Comparison of ENCODE assay signal across 8 mouse cellular contexts in the genomic region with DNA sequence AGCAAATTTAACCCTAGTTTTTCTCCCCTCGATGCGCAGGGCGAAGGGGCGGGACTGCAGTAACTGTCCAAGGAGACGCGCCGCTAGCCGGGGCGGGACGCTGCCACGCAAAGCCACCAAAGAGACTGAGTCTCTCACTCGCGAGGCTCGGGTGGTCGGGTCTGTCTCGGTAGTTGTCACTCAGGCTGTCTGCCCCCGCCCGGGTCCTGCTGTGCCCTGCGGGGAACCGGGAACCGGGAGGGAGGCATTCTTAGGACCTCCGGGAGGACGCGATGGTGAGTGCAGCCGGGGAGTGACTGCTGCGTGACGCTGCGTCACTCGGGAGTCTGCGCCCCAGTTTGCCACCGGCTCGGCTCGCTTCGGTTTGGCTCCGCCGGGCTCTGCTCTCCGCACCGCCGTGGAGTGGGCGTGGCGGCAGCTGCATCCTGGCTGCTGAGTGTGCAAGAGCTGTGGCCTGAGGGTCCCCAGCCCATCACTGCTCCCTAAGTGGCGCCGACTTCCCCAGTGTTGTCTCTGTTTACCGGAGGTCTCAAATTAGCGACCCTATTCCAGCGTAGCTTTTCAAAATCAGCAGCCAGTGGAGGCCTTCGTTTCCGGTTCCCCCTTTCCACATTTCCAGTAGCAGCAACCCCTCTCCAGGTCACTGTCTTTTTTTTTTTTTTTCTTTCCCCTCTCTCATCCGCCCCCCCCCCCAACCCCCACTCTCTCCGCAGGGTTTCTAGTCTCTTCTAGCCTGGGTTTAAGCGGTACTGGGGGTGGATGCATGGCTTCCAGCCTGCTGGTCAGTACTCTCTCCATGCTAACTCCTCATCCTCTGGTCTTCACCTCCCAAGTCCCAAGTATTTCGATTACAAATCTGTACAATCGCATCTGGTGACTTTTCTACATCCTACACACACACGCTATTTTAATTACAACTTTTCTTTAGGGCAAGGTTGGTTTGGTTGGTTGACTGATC. TPM values are rescaled to one million over a fixed set of nuclear protein-coding genes. Genes with fewer than 3 reads are reported as not detected.
DNase-seq lines count a peak whose midpoint lies in the region; ATAC-seq lines count a peak whose summit lies in the region.

No protein-coding gene starts in this region.

- WGBS in limb, embryonic 15.5 days: 1% methylated on average over 53 of the region's 54 CpGs
- WGBS in midbrain, embryonic 16.5 days: 2% methylated on average over 37 of the region's 54 CpGs

- peak; percentile 82 for ATAC-seq in inflammation-experienced regulatory T-cells, adult 6 months
- ATAC-seq in limb, embryonic 15.5 days (ENCODE audit: insufficient number of reproducible peaks, low FRiP score, low TSS enrichment, low read depth): 0 out of 2 replicates have a peak, but pooled peaks have one; percentile 8
- peak; percentile 86 for ATAC-seq in midbrain, embryonic 16.5 days

- H3K36me3 ChIP-seq in limb, embryonic 15.5 days: no peaks in the 10 kb centered on the region
- H3K36me3 ChIP-seq in midbrain, embryonic 16.5 days (ENCODE audit: control insufficient read depth, insufficient read depth, low read length): no peaks in the 10 kb centered on the region

- H3K27ac ChIP-seq in limb, embryonic 15.5 days: peak overlapping the region; percentile 17; the same call in 1 of the 2 replicates
- peak overlapping the region; percentile 88 for H3K27ac ChIP-seq in midbrain, embryonic 16.5 days (ENCODE audit: low read length)

- H3K9me3 ChIP-seq in limb, embryonic 15.5 days: no peaks in the 10 kb centered on the region; the same call in 1 of the 2 replicates
- no peaks in the 10 kb centered on the region; the same call in 1 of the 2 replicates for H3K9me3 ChIP-seq in midbrain, embryonic 16.5 days (replicated peaks; ENCODE audit: control insufficient read depth, low read length, poor library complexity, severe bottlenecking)

- peak overlapping the region; percentile 71 for H3K9ac ChIP-seq in limb, embryonic 15.5 days
- peak overlapping the region; percentile 87 for H3K9ac ChIP-seq in midbrain, embryonic 16.5 days (ENCODE audit: low read depth, low read length)

- peak overlapping the region; percentile 94 for H3K4me2 ChIP-seq in limb, embryonic 15.5 days
- H3K4me2 ChIP-seq in midbrain, embryonic 16.5 days (ENCODE audit: low read length): peak overlapping the region; percentile 81

- peaks cover 6% of the 10 kb centered on the region; the same call in 1 of the 2 replicates for H3K4me1 ChIP-seq in limb, embryonic 15.5 days
- H3K4me1 ChIP-seq in midbrain, embryonic 16.5 days (ENCODE audit: control insufficient read depth, insufficient read depth, low read length): no peaks in the 10 kb centered on the region; the same call in 1 of the 2 replicates

- DNase-seq in layer of hippocampus, adult 11-12 months (ENCODE audit: low spot score): peak; percentile 57
- no peak for DNase-seq in layer of hippocampus, adult 9-10 months (ENCODE audit: low spot score)
- DNase-seq in cerebellum, adult 8-10 months: peak; percentile 51
- peak; percentile 21 to 46 for DNase-seq in frontal cortex, postnatal 14 days (ENCODE audit: low spot score in 2 of 2)
- peak; percentile 16 to 23 for DNase-seq in thymus, adult 18-20 months

- peak overlapping the region; percentile 61 for H3K4me3 ChIP-seq in limb, embryonic 15.5 days
- H3K4me3 ChIP-seq in midbrain, embryonic 16.5 days (ENCODE audit: low read depth, low read length): peak overlapping the region; percentile 73

- H3K27me3 ChIP-seq in limb, embryonic 15.5 days: no peaks in the 10 kb centered on the region
- no peaks in the 10 kb centered on the region for H3K27me3 ChIP-seq in midbrain, embryonic 16.5 days (ENCODE audit: control insufficient read depth, insufficient read depth, low read depth, low read length)

RNA-seq across cellular contexts. Expression of a gene that starts 8.3 kb away (rescaled TPM):
- polyA plus RNA-seq in inflammation-experienced regulatory T-cells, adult 6 months (2017; shearing (Covaris generic)): 10 to 100 TPM; 40.1 to 46.8 (median 43.2) TPM
- 69.3 and 78.2 TPM in 2 replicates for polyA plus RNA-seq in limb, embryonic 15.5 days (2015; fragmentation: Nextera tagmentation; extraction: Ambion mirVana)
- polyA plus RNA-seq in midbrain, embryonic 16.5 days (2015; fragmentation: Nextera tagmentation; extraction: Ambion mirVana): 86.8 and 96.6 TPM in 2 replicates

RNA-seq across cellular contexts. Expression of a gene that starts 22.9 kb away (rescaled TPM):
- not detected for polyA plus RNA-seq in inflammation-experienced regulatory T-cells, adult 6 months (2017; shearing (Covaris generic))
- polyA plus RNA-seq in limb, embryonic 15.5 days (2015; fragmentation: Nextera tagmentation; extraction: Ambion mirVana): 0.19 and 0.26 TPM in 2 replicates
- 0.72 and 0.85 TPM in 2 replicates for polyA plus RNA-seq in midbrain, embryonic 16.5 days (2015; fragmentation: Nextera tagmentation; extraction: Ambion mirVana)

RNA-seq across cellular contexts. Expression of a gene that starts 29.5 kb away (rescaled TPM):
- 100 to 1,000 TPM; 155 to 257 (median 245) TPM for polyA plus RNA-seq in inflammation-experienced regulatory T-cells, adult 6 months (2017; shearing (Covaris generic))
- polyA plus RNA-seq in limb, embryonic 15.5 days (2015; fragmentation: Nextera tagmentation; extraction: Ambion mirVana): 31.2 and 46.5 TPM in 2 replicates
- 0.35 and 4.1 TPM in 2 replicates for polyA plus RNA-seq in midbrain, embryonic 16.5 days (2015; fragmentation: Nextera tagmentation; extraction: Ambion mirVana)

RNA-seq across cellular contexts. Expression of a gene that starts 48.0 kb away (rescaled TPM):
- polyA plus RNA-seq in inflammation-experienced regulatory T-cells, adult 6 months (2017; shearing (Covaris generic)): 10 to 100 TPM; 76.4 to 98.9 (median 89.4) TPM
- polyA plus RNA-seq in limb, embryonic 15.5 days (2015; fragmentation: Nextera tagmentation; extraction: Ambion mirVana): 164 and 173 TPM in 2 replicates
- 170 and 188 TPM in 2 replicates for polyA plus RNA-seq in midbrain, embryonic 16.5 days (2015; fragmentation: Nextera tagmentation; extraction: Ambion mirVana)

Comparison
In these comparisons a context has a peak if more than half of its experiments do, and no peak if none do; other contexts are left out.
1. ATAC-seq: peak in every context shown above with its lines; median percentile 86 in midbrain, embryonic 16.5 days; 82 in inflammation-experienced regulatory T-cells, adult 6 months; 8 in limb, embryonic 15.5 days.